Mouse (Mus musculus): ENCODE measurements around the gene Casd1. TPM values are rescaled to one million over a fixed set of nuclear protein-coding genes. Genes with fewer than 3 reads are reported as not detected.
"Not testable (repeated sequence)": the region's sequence is repeated elsewhere in the genome, so short reads cannot be mapped to it uniquely, and the experiment has no call there.

Gene Casd1
- total RNA-seq, 2 experiments from 2014 or later, result 30.1 to 34.6 TPM

DNA sequence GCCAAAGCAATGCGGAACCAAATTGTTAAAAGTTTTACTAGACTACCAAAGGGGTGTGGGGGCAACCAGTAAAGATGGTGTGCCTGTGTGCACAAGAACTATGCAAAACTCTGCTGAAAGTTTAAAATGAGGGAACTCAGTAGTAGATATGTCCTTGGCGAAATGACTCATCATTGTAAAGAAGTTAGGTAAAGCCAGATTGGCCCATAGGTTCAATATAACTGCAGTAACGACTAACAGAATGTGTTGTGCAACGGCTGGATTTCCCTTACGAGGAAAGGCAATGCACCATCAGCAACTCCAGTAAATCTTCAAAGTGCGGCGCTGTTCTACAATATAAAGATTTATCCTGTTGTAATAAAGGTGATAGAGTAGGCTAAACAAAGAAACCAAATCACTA, 11.8 kb downstream of the Casd1 start:
- no peak for DNase-seq

DNA sequence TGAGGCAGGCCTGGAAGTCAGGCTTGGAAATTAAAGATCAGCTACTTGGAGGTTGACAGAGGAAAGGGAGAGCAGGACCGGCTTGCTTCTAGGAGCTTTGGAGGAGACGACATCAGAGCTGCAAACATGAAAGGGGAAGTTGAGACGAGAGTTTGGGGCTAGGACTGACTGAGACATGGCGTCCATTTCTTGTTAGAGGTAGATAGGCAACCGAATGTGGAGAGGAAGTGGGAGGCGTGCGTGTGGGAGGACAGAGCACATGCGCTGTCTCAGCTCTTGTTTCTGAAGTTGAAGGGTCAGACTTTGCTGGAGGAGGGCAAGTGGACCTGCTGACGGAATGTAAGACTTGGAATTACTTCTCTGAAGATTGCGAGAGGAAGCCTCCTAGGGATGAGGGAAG, 17.3 kb downstream of the Casd1 start:
- DNase-seq, result no peak

DNA sequence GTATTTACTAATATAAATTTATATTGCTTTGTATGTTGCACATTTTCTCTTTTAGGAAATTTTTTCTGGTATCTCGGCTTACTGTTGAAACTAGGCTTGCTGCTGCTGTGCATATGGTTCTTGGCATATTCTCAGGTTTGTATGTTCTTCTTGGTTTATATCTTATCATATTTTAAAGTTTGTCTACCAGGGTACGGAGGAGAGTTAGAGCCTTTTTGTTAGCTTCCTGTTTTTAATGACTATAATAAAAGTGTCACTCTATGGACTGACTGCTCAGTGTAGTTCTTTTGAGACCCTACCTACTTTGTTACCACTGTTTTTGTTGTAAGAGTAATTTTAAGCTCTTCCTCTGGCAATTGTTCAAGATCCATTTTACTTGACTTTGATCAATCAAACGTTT, 30.8 kb downstream of the Casd1 start:
- DNase-seq, result no peak

DNA sequence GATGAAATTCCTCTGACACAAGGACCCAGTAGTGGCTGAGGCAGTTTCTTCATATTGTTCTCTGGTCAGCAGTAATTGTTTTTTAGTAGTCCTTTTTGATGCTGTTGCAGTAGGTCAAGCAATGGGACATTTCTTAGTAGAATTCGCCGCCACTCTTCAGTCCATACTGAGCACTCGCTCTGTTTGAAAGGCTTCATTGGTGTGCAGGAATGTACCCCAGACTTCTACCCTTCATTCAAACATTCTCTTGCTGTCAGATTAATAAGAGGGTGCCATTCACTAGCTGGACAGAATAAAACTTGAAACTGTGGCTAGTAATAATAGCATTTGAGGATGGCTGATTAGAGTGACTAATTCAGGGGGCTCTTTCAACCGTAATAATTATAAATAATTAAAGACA, 32.5 kb downstream of the Casd1 start:
- DNase-seq, result no peak

DNA sequence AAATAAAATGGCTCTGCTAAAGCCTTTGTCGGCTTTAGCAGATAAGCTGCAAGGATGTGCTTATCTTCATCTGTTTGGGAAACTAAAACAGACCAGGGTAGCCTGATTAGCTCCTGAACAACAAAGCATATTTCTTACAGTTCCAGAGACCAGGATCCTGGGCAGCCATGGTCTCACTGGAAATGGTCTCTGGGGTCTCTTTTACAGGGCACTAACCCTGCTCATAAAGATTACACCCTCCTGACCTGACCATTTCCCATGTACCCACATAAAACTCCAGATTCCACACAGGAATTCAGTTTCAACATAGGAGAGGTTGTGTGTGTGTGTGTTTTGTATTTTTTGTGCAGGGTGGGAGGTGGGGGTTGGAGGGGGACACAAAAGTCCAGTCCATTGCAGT, 34.2 kb downstream of the Casd1 start:
- no peak for DNase-seq

DNA sequence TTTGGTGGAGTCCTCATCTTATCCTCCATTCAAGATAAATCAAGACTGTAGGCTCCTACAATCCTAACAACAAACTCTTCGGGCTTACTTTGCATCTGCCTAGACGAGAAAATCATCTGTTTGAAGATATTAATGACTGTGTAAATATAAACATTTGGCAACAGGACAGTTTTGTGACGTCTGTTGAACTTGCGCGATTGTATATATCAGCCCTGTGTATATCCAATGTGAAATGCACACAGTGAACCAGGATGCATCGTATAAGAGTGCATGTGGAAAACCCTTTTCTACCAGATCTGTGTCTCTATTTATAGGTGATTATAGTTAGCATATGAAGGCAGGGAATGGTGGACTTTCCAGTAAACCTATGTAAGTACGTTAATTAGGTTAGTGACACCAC, 41.4 kb downstream of the Casd1 start:
- no peak for DNase-seq

DNA sequence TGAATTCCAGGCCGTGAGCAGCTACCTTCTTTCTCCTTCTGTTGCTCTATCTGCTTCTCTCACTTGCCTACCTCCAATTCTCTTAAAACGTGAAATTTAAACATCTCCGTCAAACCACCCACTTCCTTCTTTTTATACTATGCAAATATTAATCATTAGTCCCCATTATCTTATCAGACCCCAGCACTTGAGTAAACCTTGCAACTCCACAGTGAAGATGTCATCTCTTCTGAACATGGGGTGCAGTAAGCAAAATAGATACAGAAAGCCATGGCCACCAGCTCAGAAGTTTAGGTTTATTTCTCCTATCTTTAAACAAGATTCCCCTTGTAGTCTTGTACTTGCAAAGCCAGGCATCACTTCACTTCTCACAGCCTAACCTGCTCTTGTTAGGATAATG, 46.7 kb downstream of the Casd1 start:
- no peak for DNase-seq

DNA sequence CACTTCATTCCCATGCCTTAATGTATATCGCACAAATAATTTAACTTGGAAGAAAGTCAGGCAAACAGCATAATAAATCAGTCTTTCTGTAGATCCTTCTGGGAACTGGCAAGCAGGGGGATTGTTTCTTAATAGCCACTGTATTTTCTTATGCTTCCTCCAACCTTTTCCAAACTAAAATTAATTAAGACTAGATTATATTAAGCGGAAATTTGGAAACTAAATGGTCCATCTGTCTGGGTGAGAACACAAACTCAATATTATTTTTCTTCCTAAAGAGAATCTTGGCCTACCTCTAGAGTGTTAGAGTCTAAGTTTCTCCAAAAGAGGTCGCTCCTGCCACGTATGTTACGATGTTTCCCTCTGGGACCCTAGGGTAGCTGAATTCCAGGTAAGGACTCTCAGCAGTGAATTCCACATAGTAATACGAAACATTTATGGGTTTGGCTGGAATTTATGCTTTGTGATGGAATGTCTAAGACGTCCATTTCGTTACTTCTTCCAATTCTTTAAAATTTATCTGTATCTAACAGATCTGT, 52.0 kb downstream of the Casd1 start:
- DNase-seq, result no peak

DNA sequence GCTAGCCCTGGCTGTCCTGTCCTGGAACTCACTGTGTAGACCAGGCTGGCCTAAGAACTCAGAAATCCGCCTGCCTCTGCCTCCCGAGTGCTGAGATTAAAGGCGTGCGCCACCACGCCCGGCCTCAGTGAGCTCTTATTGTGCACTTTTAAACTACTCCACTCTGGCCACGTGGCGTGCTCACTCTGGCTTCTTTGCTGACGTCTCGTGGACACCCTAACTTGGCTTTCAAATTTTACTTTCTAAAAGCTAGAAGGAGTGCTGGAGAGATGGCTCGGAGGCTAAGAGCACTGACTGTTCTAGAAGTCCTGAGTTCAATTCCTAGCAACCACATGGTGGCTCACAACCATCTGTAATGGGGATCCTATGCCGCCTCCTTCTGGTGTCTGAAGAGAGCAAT, 53.1 kb downstream of the Casd1 start:
- DNase-seq, result not testable (repeated sequence)

DNA sequence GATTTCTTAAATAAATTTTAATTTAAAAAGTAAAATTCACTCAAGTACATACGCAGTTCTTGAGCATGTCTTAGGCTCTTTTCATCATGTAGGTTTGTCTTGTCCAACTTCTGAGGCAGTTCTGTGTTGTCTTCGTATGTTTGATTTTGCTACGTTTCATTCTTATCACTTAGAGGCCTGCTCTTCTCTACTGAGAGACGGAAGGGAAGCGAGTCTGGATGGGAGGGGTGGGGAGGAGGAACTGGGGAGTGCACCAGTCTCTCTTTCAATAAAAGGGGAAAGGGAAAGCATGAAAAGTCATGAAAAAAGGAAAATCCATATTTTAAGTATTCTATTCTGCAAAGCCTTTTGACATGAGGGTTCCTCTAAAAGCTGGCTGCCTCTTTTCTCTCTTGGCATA, 54.8 kb downstream of the Casd1 start:
- no peak for DNase-seq

DNA sequence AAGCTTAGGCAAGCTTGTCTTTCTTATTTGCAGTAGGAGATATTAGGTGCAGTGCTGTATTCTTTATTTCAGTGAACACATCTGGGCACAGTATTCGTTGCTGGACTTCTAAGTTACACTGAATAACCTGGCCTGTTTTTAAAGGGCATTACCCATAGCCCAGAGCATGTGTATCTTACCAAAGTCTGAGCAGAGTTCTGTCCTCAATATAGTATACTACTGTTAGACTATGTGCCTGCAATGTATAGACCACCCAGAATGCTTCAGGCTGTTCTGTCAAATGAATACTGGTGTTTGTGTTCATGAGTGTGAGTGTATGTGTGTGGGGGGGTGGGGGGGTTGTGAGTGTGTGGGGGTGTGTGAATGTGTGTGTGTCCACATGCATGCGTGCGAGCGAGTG, 55.3 kb downstream of the Casd1 start:
- DNase-seq, result no peak

DNA sequence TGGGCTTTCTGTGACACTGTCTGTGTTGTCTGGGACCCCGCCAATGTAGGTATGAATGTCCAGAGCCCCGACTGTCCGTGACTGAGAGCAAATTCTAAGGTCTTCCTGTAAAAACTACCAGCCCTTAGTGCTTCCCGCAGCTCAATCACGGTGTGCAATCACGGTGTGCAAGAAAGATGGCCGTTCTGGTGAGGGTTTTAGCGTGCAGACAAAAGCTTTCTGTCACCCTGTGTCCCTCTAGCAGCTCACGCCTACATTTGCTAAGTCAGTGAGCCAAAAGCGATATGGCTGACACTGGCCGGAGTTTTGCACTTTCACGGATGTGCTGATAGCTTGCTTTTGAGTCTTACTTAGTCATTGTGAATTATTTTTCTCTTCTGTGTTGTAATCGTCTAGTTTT, 58.2 kb downstream of the Casd1 start:
- no peak for DNase-seq

DNA sequence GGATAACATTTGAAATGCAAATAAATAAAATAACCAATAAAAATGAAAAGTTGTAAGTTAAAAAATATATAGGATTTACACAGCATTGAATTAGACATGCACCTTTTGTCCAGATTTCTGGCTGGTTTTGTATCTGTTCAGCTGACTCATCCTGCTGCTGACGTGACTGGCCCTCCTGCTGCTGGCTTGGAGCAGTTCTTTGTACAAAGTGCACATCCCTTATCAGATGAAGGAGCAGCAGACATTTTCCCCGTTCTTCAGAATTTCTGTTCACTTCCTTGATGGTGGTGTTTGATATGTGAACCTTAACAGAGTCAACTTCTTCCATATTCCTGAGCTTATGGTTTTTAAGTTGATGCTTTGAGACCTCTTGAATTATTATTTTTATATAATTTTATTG, 62.9 kb downstream of the Casd1 start:
- no peak for DNase-seq

DNA sequence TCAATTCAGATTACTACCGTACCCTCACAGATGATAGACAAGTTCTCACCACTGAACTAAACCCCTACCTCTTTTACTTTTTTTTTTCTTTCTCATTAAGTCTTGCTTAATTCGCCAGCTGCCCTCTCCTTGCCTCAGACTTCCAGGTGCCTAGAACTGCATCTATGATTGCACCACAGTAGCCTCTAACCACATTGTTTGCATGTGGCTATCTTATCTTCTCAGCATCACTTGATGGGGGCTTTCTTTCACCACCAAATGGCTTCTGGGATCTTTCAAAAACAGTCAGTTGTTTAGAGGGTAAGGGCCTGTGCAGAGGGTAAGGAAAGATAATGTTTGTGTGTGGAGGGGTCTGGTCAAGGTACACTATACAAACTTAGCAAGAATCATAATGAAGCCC, 63.7 kb downstream of the Casd1 start:
- no peak for DNase-seq

DNA sequence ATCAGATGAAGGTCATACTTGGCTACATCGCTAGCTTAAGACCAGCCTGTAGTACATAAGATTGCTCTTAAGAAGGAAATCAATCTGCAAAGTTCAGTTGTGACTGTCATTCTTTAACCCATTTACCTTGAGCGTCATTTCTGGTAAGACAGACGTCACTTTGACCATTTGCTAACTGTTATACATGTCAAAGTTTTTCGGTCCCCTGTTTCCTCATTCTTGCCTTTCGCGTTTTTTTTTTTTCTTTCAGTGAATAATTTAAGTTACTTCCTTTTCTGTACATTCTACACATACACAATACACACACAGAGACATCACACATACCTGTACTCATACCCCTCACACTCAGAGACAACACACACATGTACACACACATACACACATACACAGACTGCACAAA, 64.5 kb downstream of the Casd1 start:
- no peak for DNase-seq

DNA sequence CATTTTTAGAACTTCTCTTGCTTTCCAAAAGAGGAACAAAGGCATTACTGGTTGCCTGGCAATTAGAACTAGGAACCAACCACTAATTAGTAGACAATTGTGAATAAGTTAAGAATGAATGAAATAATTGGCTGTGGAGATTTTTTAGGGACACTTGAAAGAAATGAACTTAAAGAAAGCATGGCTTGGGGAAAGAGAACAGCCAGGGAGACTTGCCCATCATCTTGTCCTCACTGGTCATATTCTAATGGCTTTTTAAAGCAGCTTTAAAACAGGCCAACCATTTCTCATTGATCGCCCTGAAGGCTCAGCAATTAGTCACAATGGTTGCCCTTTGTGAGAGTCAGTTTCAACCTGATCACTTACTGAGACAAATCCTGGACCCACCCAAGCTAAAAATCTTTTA, 76.7 kb downstream of the Casd1 start:
- no peak for DNase-seq

DNA sequence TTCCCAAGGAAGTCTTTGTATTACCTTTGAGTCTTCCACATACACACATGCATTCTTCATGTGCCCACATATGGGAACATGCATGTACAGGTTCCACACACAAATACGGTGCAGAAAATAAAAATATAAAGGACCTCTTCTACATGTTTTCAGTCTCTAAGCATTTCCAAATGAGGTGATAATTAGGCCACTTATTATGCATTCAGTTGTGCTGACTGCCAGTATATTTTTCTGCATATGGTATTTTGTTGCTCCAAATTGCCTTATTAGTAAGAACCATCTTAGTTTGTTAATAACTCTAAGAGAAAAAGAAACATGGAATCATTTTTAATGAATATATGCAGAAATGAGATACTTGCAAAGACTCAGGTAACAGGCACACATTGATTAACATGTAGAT, 79.3 kb downstream of the Casd1 start:
- no peak for DNase-seq

DNA sequence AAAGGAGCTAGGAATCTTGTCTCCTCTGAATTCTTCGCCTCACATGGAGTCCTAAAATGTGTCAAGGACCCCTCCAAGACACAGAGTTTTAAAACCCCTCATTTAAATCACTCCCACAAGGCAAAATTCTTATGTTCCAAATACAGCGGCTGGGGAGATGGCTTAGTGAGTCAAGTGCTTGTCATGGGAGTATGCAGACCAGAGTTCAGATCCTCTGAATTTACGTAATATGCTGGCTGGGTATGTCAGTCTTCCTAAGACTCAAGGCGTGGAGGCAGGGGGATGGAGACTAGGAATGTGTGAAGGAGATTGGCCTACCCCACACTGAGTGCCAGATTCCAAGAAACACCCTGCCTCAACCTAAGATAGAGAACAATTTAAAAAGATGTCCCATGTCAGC, 79.9 kb downstream of the Casd1 start:
- DNase-seq, result no peak

DNA sequence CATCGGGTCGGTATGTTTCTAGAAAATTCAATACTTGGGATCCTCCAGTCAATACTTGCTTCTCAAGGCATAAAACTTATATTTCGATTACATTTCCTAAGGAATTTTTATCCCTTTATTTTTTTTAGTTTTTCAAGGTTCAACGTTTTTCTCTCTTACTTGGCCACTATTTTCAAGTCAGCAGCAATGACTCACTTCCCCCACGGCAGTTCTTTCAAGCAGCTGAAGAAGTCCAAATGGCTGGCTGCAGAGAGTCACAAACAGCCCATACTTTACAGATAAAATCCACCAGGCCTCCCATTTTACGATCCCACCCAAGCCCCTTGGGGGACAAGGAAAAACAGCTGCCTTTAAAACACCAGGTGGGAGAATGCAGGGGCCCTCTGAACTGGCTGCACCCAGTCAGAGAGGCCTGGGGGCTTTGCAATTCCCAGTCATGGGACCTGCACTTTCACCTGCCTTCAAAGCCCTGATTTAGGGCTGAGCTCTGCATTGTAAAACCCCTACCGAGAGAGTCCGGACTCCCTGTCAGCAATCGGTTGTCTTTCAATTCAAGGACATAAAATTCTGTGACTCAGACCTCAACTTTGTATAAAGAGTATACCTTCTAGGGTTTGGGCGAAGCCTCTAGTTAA, 84.2 kb downstream of the Casd1 start:
- no peak for DNase-seq

DNA sequence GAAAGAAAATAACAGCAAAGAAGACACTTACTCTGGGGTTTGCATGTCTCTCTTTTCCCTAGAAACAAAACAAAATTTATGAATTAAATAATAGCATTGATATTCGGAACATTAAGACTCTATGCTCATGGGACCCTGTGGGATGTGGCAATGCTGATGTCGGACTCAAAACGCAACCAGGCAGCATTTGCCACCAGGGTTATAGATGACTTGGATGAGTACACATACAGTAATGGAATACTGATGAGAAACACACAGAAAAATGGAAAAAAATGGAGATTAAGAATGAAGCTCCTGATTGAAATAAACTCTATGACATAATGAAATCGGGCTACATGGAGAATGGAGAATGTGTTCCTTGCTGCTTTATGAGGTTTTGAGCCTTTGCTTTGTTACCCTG, 89.8 kb downstream of the Casd1 start:
- DNase-seq, result no peak
